Mouse (Mus musculus): ENCODE data around the gene Nfkb2.

The Nfkb2 gene

DNA sequence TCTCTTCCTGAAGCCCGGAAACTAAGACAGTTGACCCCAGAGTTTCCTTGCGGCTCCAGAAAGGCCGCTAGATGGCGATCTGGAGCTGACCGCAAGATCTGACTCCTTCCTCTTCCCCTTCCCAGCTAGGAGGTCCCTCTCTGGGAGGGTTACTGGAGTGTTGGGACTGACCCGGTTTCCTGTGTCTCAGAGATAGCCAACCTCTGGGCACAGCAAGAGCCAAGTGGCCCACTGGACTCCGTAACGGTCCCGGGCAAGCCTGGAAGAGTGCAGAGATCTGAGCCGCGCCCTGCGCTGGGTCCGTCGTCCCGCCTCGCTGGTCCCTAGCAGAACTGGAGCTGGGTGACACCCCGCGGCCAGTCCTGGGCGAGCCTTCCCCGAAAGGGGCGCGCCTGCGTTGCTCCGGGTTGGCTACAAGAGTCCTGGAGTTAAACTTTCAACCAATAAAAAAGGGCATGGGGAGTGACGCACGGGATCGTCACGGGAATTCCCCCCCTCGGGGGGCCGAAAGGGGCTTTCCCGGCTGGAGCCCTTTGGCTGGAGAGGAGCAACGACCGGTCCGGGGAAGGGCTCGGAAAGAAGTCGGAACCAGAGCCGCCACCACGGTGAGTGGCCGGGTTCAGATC lies at the start of gene Nfkb2:
Gene Nfkb2 (plus strand): TSS at position 105 of the 626 bp plus-strand sequence.
- DNase-seq (ENCODE audit: low spot score in 2 of 2) = peak in 1 of 2 experiments; percentile 80

DNA sequence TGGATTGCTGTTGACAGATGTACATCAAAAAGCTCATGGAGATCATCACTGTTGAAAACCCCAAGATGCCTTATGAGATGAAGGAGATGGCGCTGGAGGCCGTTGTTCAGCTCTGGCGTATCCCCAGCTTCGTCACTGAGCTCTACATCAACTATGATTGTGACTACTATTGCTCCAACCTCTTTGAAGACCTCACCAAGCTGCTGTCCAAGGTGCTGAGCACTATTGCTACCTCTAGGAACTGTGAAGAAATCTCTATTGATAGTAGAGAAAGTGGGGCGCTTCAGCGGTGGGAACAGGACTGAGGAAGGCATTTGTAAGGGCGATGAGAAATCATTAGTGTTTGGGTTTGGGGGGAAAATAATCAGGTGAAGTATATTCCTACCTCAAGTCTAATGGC lies 39.4 kb upstream of the Nfkb2 start:
- DNase-seq (ENCODE audit: low spot score in 2 of 2) = no peak

DNA sequence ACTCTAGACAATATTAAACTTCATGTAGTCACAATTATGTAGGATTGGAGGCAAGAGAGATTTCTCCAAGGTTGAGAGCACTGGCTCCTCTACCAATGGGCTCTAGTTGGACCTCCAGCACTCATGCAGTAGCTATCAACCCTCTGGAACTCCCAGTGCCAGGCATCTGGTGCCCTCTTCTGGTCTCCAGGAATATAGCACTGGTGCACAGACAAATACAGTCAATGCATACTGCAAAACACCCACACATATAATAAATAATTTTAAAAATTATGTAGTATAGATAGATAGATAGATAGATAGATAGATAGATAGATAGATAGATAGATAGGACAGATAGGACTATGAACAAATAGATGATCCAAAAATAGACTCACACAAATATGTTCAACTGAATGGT lies 28.8 kb upstream of the Nfkb2 start:
- DNase-seq (ENCODE audit: low spot score in 2 of 2) = no peak

DNA sequence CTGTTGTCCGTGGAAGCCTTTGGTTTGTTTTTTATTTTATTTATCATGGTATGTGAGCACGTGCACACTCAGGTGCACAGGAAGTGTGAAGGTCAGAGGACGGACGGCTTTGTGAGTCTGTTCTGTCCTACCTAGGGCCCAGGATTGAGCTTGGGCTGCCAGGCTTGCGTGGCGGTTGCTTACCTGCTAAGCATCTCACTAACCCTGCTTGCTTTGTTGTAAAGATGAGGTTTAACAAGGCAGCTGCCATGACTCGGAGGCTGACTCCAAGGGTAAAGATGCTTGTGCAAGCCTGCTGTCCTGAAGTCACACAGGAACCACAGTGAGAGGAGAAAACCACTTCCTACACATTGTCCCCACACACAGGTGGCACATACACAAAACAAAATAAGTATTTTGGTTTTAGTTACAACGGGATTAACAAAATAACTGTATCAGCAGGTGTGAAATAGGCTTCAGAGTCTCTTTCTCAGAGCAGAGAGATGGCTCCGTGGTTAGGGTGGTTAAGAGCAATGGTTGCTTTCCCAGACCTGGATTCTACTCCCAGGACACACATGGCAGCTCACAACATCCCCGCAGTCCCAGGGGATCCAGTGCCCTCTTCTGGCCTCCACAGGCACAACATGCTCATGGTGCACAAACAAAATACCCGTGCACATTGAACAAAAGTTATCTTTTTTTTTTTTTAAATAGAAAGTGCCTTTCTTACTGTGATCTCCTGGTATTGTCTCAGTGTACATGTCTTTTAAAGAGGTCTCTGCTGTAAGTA lies 21.9 kb upstream of the Nfkb2 start:
- no peak for DNase-seq (ENCODE audit: low spot score in 2 of 2)

DNA sequence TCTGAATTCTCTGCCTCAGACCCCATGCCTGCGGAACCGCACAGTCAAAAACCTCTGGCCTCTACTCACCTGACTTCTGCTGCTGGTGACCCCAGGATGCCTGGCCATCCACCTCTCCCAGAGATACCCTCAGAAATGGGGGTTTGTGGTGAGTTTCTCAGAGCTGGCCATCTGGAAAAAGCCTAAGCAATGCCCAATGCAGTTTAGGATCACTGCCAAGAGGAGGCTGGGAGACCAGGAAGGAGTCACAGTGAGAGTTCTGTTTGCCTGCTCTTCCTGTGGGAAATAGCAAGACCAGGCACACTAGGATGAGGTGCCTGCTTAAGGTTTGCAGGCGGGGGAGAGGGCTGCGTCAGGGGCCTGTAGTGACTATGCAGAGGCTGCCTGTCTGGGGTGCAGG lies 19.4 kb upstream of the Nfkb2 start:
- no peak for DNase-seq (ENCODE audit: low spot score in 2 of 2)

DNA sequence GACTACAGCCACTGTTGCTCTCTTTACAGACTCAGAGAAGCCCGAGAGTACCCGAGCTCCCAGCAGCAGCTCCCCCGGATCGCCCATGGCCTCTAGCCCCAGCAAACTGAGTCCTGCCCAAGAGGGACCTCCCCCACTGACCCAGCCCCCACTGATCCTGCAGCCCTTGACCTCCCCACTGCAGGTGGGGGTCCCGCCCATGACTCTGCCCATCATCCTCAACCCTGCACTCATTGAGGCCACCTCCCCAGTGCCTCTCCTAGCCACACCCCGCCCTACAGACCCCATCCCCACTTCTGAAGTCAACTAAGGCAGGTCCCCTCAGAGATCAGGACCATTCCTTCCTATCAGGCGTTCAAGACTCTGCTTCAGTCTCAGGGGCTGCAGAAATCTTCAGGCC lies 18.5 kb upstream of the Nfkb2 start:
- no peak for DNase-seq (ENCODE audit: low spot score in 2 of 2)

DNA sequence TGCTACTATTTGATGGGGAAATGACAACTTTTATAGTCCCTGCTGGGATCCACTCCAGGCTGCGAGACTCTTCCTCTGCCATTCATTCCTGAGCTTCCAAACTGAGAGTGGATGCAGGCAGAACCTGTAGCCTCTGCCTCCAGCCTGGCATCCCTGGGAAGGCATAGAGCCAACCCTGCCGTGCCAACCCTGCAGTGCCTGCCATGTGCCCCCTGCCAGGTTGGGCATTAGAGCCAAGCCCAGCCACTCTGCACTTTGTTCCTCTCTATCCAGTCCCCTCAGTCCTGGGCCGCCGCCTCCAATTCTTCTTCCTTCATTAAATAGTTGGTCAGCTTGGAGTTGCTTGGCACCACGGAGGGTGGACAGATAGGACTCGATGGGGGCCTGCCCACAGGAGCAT lies 18.1 kb upstream of the Nfkb2 start:
- DNase-seq (ENCODE audit: low spot score in 2 of 2) = no peak

DNA sequence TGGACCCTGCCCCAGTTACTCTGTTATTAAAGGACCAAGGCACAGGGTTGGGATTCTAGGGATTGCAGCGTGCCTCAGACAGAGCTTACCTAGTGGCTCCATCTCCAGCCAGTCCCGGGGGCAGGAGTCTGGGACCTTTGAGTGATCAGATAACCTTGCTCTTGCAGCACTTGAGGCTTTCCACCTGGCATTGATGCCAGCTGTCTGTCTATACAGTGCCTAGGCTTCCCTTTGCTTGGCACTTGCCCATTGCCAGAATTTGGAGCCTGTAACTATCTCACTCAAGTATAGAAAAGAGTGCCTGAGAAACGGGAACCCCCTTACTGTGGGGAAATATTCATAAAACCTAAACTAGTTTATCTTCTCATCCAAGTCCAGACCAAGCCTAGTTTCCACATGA lies 17.2 kb upstream of the Nfkb2 start:
- no peak for DNase-seq (ENCODE audit: low spot score in 2 of 2)

DNA sequence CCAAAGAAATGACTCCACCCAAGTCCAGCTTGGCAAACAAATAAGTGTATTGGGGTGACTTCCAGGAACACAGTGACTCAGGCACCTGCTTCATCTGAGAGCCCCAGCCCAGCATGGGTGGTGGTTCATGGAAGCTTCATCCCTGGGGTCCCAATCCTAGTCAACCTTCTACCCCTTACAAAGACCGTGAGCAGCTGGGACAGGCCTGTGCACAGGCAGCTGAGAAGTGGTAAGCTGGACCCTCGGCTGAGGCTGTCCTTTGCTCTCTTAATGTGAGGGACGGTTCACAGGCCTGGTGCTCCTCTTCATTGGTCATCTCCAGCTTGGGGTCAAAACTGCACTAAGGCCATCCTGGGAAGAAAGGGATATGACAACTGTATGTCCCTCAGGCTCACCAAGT lies 16.6 kb upstream of the Nfkb2 start:
- no peak for DNase-seq (ENCODE audit: low spot score in 2 of 2)

DNA sequence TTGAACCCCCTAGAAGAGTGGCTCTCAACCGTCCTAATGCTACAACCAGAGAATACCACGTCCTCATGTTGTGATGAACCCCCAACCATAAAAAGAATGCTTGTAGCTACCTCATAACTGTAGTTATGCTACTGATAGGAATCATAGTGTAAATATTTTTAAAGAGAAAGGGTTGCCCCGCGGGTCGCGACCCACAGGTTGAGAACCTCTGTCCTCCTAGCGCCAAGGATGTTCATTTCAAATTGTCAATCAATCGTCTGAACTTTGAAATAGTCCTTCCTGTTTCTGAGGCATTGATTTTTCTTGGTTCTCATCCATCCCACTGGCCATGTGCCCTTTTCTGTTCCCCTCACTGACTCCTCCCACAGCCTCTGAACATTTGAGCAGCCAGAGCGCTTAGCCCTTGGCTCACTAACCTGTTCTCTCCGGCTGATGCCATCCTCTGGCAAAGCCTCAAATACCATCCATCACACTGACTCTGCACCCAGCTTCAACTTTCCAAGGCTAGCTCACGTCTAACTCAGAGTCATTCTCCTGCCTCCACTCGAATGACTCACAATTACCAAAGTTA lies 13.5 kb upstream of the Nfkb2 start:
- no peak for DNase-seq (ENCODE audit: low spot score in 2 of 2)

DNA sequence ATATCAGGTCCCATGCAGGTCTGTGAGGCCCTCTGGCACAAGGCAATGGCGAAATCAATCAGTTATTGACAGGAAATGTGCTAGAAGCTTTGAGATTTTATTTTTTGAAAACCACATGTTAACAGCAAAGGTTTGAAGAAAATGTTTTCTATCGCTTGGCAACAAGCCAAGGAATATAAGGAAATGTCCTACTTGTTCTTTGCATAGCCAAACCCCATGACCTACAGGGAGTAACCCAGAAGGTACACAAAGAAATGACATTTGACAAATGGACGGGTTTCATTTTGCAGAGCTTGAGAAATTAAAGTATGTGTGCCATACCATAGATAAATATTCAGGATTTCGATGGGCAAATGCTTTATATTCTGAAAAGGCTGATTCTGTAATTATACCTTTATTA lies 7.2 kb upstream of the Nfkb2 start:
- DNase-seq (ENCODE audit: low spot score in 2 of 2) = no peak

DNA sequence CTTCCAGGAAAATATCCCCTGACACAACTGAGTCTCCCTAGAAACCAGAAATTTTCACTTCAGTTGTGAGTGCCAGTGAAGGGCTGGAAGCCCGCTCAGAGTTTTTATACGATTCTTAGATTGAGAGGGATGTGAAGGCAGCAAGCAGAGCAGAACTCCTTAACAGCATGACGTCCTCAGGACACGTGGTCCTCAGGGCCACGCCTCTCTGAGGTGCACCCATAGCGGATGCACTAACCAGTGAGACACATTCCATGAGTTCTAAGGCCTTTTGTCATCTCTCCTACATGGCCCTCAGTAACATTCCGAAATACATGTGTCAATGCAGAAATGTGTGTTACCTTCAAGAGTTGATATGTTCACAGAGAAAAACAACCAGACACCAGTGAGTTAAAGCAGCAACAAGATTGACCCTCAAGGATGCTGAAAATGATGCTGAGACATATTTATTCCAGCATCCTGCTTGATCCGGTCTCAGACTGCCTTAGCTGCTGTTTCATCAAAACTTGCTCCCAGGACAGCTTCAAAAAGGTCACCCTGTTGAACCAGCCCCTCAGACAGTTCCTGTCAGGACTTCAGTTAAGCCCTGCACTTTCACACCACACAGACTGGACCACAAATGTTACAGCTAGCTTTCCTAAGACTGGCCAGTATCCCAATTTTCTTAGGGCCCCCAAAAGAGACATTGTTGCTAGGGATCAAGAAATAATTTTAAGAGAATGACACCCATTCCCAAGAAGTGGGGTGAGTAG lies 3.6 kb upstream of the Nfkb2 start:
- no peak for DNase-seq (ENCODE audit: low spot score in 2 of 2)

DNA sequence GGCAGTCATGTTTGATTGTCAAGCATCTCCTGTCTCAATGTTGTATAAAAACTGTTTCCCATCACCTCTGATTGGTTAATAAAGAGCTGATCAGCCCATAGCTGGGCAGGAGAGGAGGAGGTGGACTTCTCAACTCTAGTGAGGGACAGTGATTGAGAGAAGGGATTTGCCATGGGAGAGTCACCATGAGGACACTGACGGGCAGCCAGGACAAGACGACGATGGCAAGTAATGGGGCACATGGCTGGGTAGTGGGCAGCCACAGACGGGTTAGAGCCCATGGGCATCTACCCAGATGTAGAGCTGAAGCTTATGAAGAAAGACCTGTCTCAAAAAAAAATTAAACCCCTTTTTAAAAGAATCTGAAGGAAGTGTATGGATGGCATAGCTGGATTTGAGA lies 1.6 kb upstream of the Nfkb2 start:
- DNase-seq (ENCODE audit: low spot score in 2 of 2) = no peak

DNA sequence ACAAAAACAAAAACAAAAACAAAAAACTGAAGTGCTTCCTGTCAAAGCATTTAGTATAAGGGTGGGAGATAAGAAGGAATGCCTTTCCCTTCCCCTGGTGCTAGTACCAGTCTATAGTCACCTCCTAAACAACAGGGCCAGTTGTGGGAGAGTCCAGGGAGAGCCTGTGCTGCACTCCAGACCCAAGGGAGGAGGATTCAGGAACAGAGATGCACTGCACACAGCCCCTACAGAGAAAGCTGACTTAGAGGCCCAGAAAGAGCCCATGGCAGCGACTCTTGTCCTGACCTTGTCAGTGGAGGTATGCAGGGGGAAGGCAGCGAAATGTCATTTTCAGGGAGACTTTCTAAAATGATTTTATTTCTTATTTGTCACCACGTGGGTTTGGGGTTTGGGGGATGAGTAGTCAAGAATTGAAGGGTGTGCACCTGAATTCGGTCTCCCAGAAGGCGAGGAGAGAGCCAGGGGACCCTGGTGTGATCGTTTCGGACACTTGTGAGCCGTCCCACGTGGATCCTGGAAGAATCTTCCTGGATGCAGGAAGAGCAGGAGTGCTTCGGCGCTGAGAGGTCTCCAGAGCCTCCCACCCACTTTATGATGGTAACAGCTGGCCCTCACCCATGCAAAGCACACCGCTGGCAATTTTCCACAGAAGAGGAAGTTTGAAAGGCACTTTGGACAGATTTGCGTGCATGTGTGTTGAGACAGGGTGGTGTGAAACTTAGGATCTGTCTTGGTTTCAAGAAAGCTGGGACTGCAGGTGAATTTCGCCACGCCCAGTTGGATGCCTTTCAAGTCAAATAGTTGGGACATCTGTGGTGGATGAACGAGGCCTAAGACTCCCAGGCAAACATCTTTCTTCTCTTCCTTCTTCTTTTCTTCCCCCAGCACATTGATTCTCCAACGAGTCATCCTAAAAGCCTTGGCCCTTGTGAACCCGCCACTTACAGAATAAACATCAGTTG lies 587 bp upstream of the Nfkb2 start:
- no peak for DNase-seq (ENCODE audit: low spot score in 2 of 2)

DNA sequence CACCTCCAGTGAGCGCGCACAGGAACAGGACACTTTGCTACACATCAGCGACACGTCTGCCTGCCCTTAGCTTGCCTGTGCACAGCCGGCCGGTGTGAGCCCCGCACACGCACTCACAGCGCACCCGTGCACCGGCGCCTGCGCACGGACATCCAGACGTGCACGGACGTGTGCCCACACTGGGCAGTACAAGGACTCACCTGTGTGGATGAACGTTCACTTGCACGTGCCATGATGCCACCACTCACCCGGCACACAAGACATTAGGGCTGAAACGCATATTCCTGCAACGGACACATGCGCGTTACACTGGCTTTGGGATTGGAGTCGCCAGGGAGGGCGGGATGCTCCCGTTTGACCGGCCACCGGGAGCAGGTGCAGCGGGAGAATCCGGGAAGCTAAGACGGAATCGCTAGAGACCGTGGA lies 801 bp downstream of the Nfkb2 start:
- DNase-seq (ENCODE audit: low spot score in 2 of 2) = no peak

DNA sequence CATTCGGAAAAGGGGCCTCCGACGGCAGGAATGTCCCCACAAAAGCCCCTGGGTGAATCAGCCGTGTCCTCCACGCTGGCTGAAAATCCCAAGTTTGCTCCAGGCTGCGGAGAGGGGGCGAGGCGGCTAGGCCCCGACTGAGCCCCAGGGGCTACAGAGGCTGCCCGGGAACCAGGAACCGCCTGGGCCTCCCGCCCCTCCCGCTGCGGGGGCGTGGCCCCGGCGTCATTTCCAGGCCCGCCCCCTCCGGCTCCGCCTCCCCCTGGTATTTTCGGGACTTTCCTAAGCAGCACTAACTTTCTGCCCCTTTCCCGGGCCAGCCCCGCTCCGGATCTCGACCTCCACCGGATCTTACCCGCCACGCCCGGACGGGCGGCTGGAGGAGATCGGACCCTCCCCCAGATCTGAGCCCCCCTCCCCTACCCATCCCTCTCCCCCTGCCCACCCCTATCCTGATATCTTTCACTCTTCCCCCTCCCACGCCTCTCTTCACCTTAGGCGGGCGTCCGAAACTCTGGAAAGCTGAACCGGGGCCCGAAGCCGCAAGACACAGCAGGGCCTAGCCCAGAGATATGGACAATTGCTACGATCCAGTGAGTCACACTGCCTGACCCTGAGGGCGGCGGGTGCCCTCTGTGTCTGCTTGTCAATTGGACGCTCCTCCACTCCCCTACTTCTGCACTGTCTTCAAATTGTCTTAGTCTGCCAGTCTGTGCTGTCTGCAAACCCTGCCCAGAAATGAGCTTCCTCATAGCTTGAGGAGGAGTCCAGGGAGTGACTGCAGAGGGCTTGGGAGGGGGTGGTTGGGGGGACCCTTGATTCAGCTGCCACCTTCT lies 1.5 kb downstream of the Nfkb2 start:
- peak in 1 of 2 experiments; percentile 18 for DNase-seq (ENCODE audit: low spot score in 2 of 2)

DNA sequence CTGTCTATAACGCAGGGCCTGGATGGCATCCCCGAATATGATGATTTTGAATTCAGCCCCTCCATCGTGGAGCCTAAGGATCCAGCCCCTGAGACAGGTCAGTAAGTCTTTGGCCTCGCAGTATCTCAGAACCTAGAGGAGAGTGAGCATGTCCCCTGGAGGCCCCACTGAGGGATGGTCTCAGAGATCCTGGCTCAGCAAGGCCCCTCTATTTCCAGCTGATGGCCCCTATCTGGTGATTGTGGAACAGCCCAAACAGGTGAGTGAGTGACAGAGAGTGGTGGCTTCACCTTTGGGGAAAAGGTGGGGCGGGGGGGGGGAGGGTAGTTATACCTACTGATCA lies 2.1 kb downstream of the Nfkb2 start:
- DNase-seq (ENCODE audit: low spot score in 2 of 2) = no peak

DNA sequence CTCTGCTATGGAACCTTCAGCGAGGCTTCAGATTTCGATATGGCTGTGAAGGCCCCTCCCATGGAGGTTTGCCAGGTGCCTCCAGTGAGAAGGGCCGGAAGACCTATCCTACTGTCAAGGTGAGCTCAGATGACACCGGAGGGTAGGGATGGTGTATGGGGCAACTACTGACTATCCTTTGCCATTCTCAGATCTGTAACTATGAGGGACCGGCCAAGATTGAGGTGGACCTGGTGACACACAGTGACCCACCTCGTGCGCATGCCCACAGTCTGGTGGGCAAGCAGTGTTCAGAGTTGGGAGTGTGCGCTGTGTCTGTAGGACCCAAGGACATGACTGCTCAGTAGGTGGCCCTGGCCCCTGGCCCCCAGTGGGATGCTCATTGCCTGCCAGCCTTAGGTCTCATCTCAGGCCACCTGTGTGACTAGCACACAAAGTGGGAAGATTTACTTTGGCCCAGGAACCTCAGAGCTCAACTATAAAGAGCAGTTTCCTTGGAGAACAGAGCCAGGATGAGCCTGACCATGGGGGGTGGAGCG lies 2.7 kb downstream of the Nfkb2 start:
- DNase-seq (ENCODE audit: low spot score in 2 of 2) = no peak

DNA sequence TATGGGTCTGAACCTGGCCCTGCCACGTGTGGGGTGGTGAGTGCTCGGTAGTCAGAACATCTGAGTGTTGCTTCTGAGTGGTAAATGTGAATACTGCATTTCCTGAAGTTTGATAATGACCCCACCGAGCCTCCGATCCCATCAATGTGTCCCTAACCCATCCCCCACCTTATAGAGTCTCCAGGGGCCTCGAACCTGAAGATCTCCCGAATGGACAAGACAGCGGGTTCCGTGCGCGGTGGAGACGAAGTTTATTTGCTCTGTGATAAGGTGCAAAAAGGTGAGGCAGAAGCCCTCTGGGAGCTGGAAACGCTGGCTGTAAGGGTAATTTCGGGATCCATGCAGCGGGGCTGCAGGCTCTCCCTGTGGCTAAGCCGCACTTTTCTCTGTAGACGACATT lies 3.7 kb downstream of the Nfkb2 start:
- DNase-seq (ENCODE audit: low spot score in 2 of 2) = no peak

DNA sequence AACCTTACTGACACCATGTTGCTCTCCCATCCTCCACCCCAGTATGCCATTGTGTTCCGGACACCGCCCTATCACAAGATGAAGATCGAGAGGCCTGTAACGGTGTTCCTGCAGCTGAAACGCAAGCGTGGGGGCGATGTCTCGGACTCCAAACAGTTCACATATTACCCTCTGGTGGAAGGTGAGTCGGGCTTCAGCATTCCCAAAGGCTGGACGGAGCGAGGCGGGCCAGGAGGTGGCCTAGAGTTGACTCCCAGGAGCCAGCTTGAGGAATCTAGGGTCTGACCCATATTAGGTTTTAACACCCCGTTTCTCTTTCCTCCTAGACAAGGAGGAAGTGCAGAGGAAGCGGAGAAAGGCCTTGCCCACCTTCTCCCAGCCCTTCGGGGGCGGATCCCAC lies 4.2 kb downstream of the Nfkb2 start:
- DNase-seq (ENCODE audit: low spot score in 2 of 2) = no peak
